Mouse (Mus musculus): ENCODE results near the gene Zfp870.
A peak's percentile ranks its signal among the peaks of the same experiment; 100 is the strongest.
"Not testable (repeated sequence)": the region's sequence is repeated elsewhere in the genome, so short reads cannot be mapped to it uniquely, and the experiment has no call there.

The Zfp870 gene

GRCm38 (mm10) chr17:32871483-32871882 lies 20.0 kb downstream of the Zfp870 start:
- DNase-seq (ENCODE audit: low spot score in 2 of 2): no peak

- DNase-seq (ENCODE audit: low spot score in 2 of 2): not testable (repeated sequence)
Observed at GRCm38 (mm10) chr17:32867266-32867665, 24.2 kb downstream of the Zfp870 start.

GRCm38 (mm10) chr17:32856713-32857112 lies 34.7 kb downstream of the Zfp870 start:
- DNase-seq (ENCODE audit: low spot score in 2 of 2): not testable (repeated sequence)

GRCm38 (mm10) chr17:32851581-32851980 lies 39.9 kb downstream of the Zfp870 start:
- DNase-seq (ENCODE audit: low spot score in 2 of 2): no peak

- DNase-seq (ENCODE audit: low spot score in 2 of 2): no peak
Observed at GRCm38 (mm10) chr17:32841388-32841787, 50.1 kb downstream of the Zfp870 start.

- no peak for DNase-seq (ENCODE audit: low spot score in 2 of 2)
Observed at GRCm38 (mm10) chr17:32839083-32839802, 52.2 kb downstream of the Zfp870 start.

- DNase-seq (ENCODE audit: low spot score in 2 of 2): no peak
Observed at GRCm38 (mm10) chr17:32830418-32830782, 61.0 kb downstream of the Zfp870 start.

- peak; percentile 89 to 94 for DNase-seq (ENCODE audit: low spot score in 2 of 2)
Observed at GRCm38 (mm10) chr17:32829540-32830417, 61.7 kb downstream of the Zfp870 start, which contains the start of gene Zfp799. Gene Zfp799, minus strand, starts transcription at chr17:32830261.
